In the genomic region with DNA sequence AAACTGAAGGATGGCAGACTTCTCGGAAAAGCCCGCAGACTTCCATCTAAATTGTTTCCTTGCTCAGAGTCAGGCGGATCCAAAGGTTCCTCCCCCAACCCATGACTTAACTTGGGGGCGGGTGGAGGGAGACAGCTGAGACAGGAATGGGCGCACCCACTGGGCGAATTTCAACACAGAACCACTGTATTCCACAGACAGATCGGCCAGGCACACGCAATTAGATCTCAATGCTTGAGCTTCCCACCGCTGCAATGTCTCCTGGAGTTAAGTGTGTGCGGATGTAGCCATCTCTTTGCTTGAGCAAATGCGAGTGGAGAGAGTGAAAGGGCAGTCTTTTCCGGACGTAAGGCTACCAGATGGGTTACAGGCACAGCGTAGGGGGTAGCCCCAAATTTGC, we compare ENCODE assay signal across 8 mouse cellular contexts. TPM values are rescaled to one million over a fixed set of nuclear protein-coding genes. Genes with fewer than 3 reads are reported as not detected.
DNase-seq lines count a peak whose midpoint lies in the region; ATAC-seq lines count a peak whose summit lies in the region.

No protein-coding gene starts in this region.

- peak overlapping the region; percentile 96 for H3K4me2 ChIP-seq in heart, embryonic 14.5 days (ENCODE audit: low read length)
- H3K4me2 ChIP-seq in midbrain, embryonic 11.5 days, result peak overlapping the region; percentile 99

- WGBS in heart, embryonic 14.5 days, result 15% methylated on average over 14 of the region's 14 CpGs
- 27% methylated on average over 14 of the region's 14 CpGs for WGBS in midbrain, embryonic 11.5 days

- peaks cover 13 to 19% of the 10 kb centered on the region in 2 experiments for H3K4me1 ChIP-seq in heart, embryonic 14.5 days (ENCODE audit: control insufficient read depth in 2 of 2, insufficient read depth in 2 of 2, low read length in 2 of 2)
- H3K4me1 ChIP-seq in midbrain, embryonic 11.5 days (ENCODE audit: control insufficient read depth, insufficient read depth, low read length), result peaks cover 15% of the 10 kb centered on the region

- peak overlapping the region; percentile 72 for H3K9ac ChIP-seq in heart, embryonic 14.5 days (ENCODE audit: low read length)
- peak overlapping the region; percentile 72; the same call in 1 of the 2 replicates for H3K9ac ChIP-seq in midbrain, embryonic 11.5 days (ENCODE audit: low read length)

- H3K27me3 ChIP-seq in heart, embryonic 14.5 days (ENCODE audit: control insufficient read depth, insufficient read depth, low read length), result no peaks in the 10 kb centered on the region
- H3K27me3 ChIP-seq in midbrain, embryonic 11.5 days (ENCODE audit: control insufficient read depth, insufficient read depth, low read length), result peaks cover 6% of the 10 kb centered on the region; the same call in 1 of the 2 replicates

- DNase-seq in ES-CJ7 (ENCODE audit: low read depth, low spot score), result peak; percentile 37
- peak; percentile 72 for DNase-seq in brain, adult 2 months (ENCODE audit: low read depth, low spot score)
- DNase-seq in kidney, postnatal 10 days, result peak; percentile 68
- no peak for DNase-seq in midbrain, embryonic 11.5 days (ENCODE audit: low spot score, missing footprints)
- DNase-seq in left cerebral cortex, adult 18-20 months (ENCODE audit: low spot score in 2 of 2), result no peak
- DNase-seq in thymus, adult 18-20 months, result no peak
- DNase-seq in cerebellum, postnatal 10 days, result no peak

- ATAC-seq in heart, embryonic 14.5 days (ENCODE audit: insufficient number of reproducible peaks, insufficient read depth, low FRiP score, low read depth), result 0 out of 2 replicates have a peak, but pooled peaks have one; percentile 0
- ATAC-seq in midbrain, embryonic 11.5 days (ENCODE audit: low FRiP score), result no peak

- 0 out of 4 replicates have a peak overlapping the region, but pooled peaks of 1 of the 2 experiments have one; percentile 30 for H3K27ac ChIP-seq in heart, embryonic 14.5 days (replicated peaks in 1 of 2; ENCODE audit: control insufficient read depth in 1 of 2, insufficient read depth in 1 of 2, low read depth in 2 of 2, low read length in 2 of 2)
- H3K27ac ChIP-seq in midbrain, embryonic 11.5 days (ENCODE audit: low read depth, low read length), result no peak overlapping the region

- no peaks in the 10 kb centered on the region for H3K36me3 ChIP-seq in heart, embryonic 14.5 days (ENCODE audit: control insufficient read depth, insufficient read depth, low read length)
- no peaks in the 10 kb centered on the region for H3K36me3 ChIP-seq in midbrain, embryonic 11.5 days (ENCODE audit: control insufficient read depth, insufficient read depth, low read length)

- H3K4me3 ChIP-seq in heart, embryonic 14.5 days (ENCODE audit: control insufficient read depth in 1 of 2, insufficient read depth in 1 of 2, low read depth in 1 of 2, low read length in 2 of 2), result peak overlapping the region; percentile 58 to 68
- H3K4me3 ChIP-seq in midbrain, embryonic 11.5 days (ENCODE audit: low read depth, low read length), result peak overlapping the region; percentile 66

- H3K9me3 ChIP-seq in heart, embryonic 14.5 days (ENCODE audit: control insufficient read depth, low read length), result no peaks in the 10 kb centered on the region
- no peaks in the 10 kb centered on the region for H3K9me3 ChIP-seq in midbrain, embryonic 11.5 days (ENCODE audit: control insufficient read depth, low read length)

RNA-seq across cellular contexts. Expression of a gene that starts 1.2 kb away (rescaled TPM):
- 3.7 and 4.2 TPM in 2 replicates for polyA plus RNA-seq in heart, embryonic 14.5 days (2014; fragmentation: Nextera tagmentation; extraction: Ambion mirVana)
- polyA plus RNA-seq in midbrain, embryonic 11.5 days (2014; fragmentation: Nextera tagmentation; extraction: Ambion mirVana), result 9.2 and 12.1 TPM in 2 replicates
- total RNA-seq in left cerebral cortex, adult 18-20 months (2021), result 10 to 100 TPM; 76.8 to 79.4 TPM

Comparison
In these comparisons a context has a peak if more than half of its experiments do, and no peak if none do; other contexts are left out.
1. DNase-seq: peak in ES-CJ7 (single experiment), brain, adult 2 months (single experiment) and kidney, postnatal 10 days (single experiment); none in midbrain, embryonic 11.5 days (single experiment), left cerebral cortex, adult 18-20 months (0 of 2), thymus, adult 18-20 months (0 of 2) and cerebellum, postnatal 10 days (0 of 2).